Mouse (Mus musculus) ES-E14 (cell line): ENCODE measurements around the gene Ankrd53. TPM values are rescaled to one million over a fixed set of nuclear protein-coding genes. Genes with fewer than 3 reads are reported as not detected.

ENCODE experiments used
- DNase-seq: peaks from one replicate; pipeline ENCODE4 v3.0.0-alpha.2; 2013; ENCODE audit warnings: low read depth, low spot score
- H3K27ac ChIP-seq: 2 replicates; pipeline ENCODE4 v1.5.1; 2012; ENCODE audit warnings: low read depth, mild to moderate bottlenecking, low read length, moderate library complexity, mixed read lengths; ENCODE audit not compliant: poor library complexity, insufficient read depth, severe bottlenecking
- H3K36me3 ChIP-seq: 2 replicates; pipeline ENCODE4 v1.6.1; 2012; ENCODE audit warnings: mild to moderate bottlenecking, low read length, moderate library complexity, mixed read lengths; ENCODE audit not compliant: control insufficient read depth, poor library complexity, insufficient read depth, severe bottlenecking
- H3K4me1 ChIP-seq, 2 experiments: fragments of 150-350 bp in 1 of 2; sonication (generic) in 1 of 2; 2 replicates each; pipeline ENCODE4 v1.6.1; 2012; ENCODE audit warnings: low read length in 2 of 2, mild to moderate bottlenecking in 1 of 2, mixed read lengths in 1 of 2; ENCODE audit not compliant: control insufficient read depth in 2 of 2, insufficient read depth in 2 of 2, poor library complexity in 1 of 2
- H3K4me3 ChIP-seq, 2 experiments: fragments of 150-350 bp in 1 of 2; sonication (generic) in 1 of 2; 2 replicates each; pipeline ENCODE4 v1.5.1; 2012; ENCODE audit warnings: low read length in 2 of 2, low read depth in 1 of 2, mild to moderate bottlenecking in 1 of 2, mixed read lengths in 1 of 2; ENCODE audit not compliant: insufficient read depth in 1 of 2, poor library complexity in 1 of 2, severe bottlenecking in 1 of 2
- H3K9ac ChIP-seq: 2 replicates; pipeline ENCODE4 v1.6.1; 2012; ENCODE audit warnings: low read depth, mild to moderate bottlenecking, low read length, mixed read lengths; ENCODE audit not compliant: poor library complexity, insufficient read depth, severe bottlenecking
- H3K9me3 ChIP-seq: fragments of 150-350 bp; sonication (generic); 2 replicates; pipeline ENCODE4 v1.6.1; 2012; ENCODE audit warnings: low read depth, mild to moderate bottlenecking, low read length; ENCODE audit not compliant: control insufficient read depth, insufficient read depth
- CHD2 ChIP-seq: IDR thresholded peaks from 2 replicates; pipeline ENCODE4 v1.6.1; 2014; ENCODE audit warnings: mild to moderate bottlenecking, low read depth, low read length, inconsistent platforms
- HCFC1 ChIP-seq: IDR thresholded peaks from 2 replicates; pipeline ENCODE4 v1.6.1; 2012; ENCODE audit warnings: low read length, inconsistent platforms, borderline replicate concordance; ENCODE audit not compliant: insufficient read depth
- MAFK ChIP-seq: IDR thresholded peaks from 2 replicates; pipeline ENCODE4 v1.6.1; 2014; ENCODE audit warnings: mild to moderate bottlenecking, low read depth, low read length, inconsistent platforms; ENCODE audit not compliant: insufficient read depth
- ZC3H11A ChIP-seq: IDR thresholded peaks from 2 replicates; pipeline ENCODE4 v1.6.1; 2012; ENCODE audit warnings: low read depth, mild to moderate bottlenecking, inconsistent platforms, low read length, borderline replicate concordance
- ZNF384 ChIP-seq: IDR thresholded peaks from 2 replicates; pipeline ENCODE4 v1.6.1; 2012; ENCODE audit warnings: low read depth, low read length, inconsistent platforms
- in situ Hi-C, 2 experiments: fragments of 600-800 bp; cut with MboI; formaldehyde crosslinking; loops; one replicate each; pipeline ENCODE4 v1.15.1; 2025; ENCODE audit warnings: low sequenced_read_pairs in 2 of 2, inconsistent platforms in 1 of 2; ENCODE audit not compliant: unreplicated experiment in 2 of 2
- total RNA-seq: library from RNA; depleted of rRNA; stranded (reverse); fragments of 300-350 nt; gene quantifications from 2 replicates; pipeline ENCODE4 v1.2.3, GENCODE M21; 2012

Ankrd53 gene
- total RNA-seq, 1 experiment = 0.18 TPM

DNA sequence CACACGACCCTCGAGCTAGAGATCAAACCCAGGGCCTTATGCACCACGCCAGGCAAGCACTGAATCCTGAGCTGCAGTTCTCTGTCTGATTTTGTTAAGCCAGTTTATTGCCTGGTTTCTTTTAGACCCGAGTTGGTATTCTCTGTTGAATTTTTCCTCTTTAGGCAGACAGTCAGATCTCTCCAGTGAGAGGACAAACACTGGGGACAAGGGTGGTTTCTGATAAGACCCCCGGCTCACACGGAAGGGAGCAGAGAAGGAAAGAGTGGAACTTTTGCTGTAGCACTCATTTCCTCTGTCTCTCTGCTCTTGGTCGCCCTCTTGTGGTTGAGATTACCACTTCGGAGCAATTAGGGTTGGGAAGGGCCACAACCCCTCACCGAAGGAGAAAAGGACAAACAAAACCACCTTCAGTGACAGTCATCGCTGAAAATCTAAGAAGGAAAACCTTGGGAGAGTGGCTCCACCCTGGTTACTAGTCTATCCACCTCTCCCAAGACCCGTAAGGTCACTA lies 12.2 kb upstream of the Ankrd53 start:
- Histone ChIP-seq H3K27ac (no peak overlapping the region), H3K36me3 (no peaks in the 10 kb centered on the region), H3K4me3 (no peak overlapping the region), H3K9ac (0 out of 2 replicates have a peak overlapping the region, but pooled peaks have one; percentile 12), H3K9me3 (no peaks in the 10 kb centered on the region), H3K4me1 (peaks cover 0 to 5% of the 10 kb centered on the region in 2 experiments; a peak in 1 of 4 replicates)
- no peak for DNase-seq
- TF ChIP-seq ZC3H11A (0 out of 2 replicates have a peak, but pooled peaks have one; percentile 10), CHD2 (no peak), MAFK (no peak), ZNF384 (no peak), HCFC1 (no peak)
- in situ Hi-C loops = no loop called here

- Histone ChIP-seq H3K4me1 (peaks cover 0 to 2% of the 10 kb centered on the region in 2 experiments; a peak in 1 of 4 replicates), H3K27ac (no peak overlapping the region), H3K36me3 (no peaks in the 10 kb centered on the region), H3K9ac (no peak overlapping the region), H3K9me3 (no peaks in the 10 kb centered on the region), H3K4me3 (no peak overlapping the region)
- TF ChIP-seq MAFK (no peak), HCFC1 (no peak), ZC3H11A (no peak), CHD2 (no peak), ZNF384 (no peak)
- no peak for DNase-seq
- in situ Hi-C loops = no loop called here
Measured at GRCm38 (mm10) chr6:83756051-83756450, 6.4 kb upstream of the Ankrd53 start.

- DNase-seq = peak; percentile 47
- in situ Hi-C loops = no loop called here
- Histone ChIP-seq H3K4me1 (peaks cover under 1 to 2% of the 10 kb centered on the region in 2 experiments; a peak in 2 of 4 replicates), H3K9ac (peak overlapping the region; percentile 19; the same call in 1 of the 2 replicates), H3K27ac (no peak overlapping the region), H3K4me3 (peak overlapping the region; percentile 20 to 50), H3K36me3 (no peaks in the 10 kb centered on the region), H3K9me3 (no peaks in the 10 kb centered on the region)
- TF ChIP-seq ZC3H11A = no peak
- TF ChIP-seq MAFK = no peak
- no peak for TF ChIP-seq HCFC1
- TF ChIP-seq ZNF384 = no peak
- no peak for TF ChIP-seq CHD2
Measured at GRCm38 (mm10) chr6:83762880-83763431, 512 bp downstream of the Ankrd53 start.

GRCm38 (mm10) chr6:83766982-83767381 lies 4.5 kb downstream of the Ankrd53 start:
- H3K4me1 ChIP-seq = no peaks in the 10 kb centered on the region; a peak in 1 of 4 replicates
- H3K4me3 ChIP-seq = no peak overlapping the region
- no peak for DNase-seq
- no peak overlapping the region for H3K27ac ChIP-seq
- peaks cover 10% of the 10 kb centered on the region for H3K36me3 ChIP-seq
- TF ChIP-seq MAFK = no peak
- no peak for TF ChIP-seq HCFC1
- no peak for TF ChIP-seq ZNF384
- TF ChIP-seq CHD2 = no peak
- no peak for TF ChIP-seq ZC3H11A
- no peaks in the 10 kb centered on the region for H3K9me3 ChIP-seq
- H3K9ac ChIP-seq = no peak overlapping the region
- in situ Hi-C loops = no loop called here
